Mouse (Mus musculus): Measurements from ENCODE around the gene Klhl26.

DNA sequence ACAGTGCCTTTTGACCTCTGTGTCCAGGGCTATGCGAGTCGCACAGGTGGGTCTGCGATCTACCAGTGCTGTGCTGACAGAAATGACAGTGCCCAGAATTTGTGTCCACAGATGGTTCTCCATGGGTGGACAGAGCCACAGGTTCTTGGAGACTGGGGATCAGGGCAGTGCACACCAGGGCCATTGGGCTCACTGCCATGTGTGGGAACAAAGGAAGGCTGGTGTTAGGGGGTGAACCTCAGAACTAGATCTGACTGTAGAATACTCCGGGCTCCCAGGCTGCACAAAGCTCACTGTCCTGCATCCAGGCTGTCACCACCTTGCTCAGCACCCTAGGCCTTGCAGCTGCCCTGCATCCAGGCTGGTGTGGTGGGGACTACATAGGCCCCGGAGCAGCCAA lies 66.5 kb downstream of the Klhl26 start:
- TF ChIP-seq CTCF (IDR thresholded peaks at IDR 0.05; ENCODE audit: low read depth, low read length) (no peak), POLR2A (IDR thresholded peaks at IDR 0.05; ENCODE audit: borderline replicate concordance, low read depth, low read length) (no peak)

Data from bone marrow macrophage, adult 2 months (primary cell).